Comparison of ENCODE assay signal across 9 mouse cellular contexts in genomic region chr6:120483211-120483626, GRCm38 (mm10). TPM values are rescaled to one million over a fixed set of nuclear protein-coding genes. Genes with fewer than 3 reads are reported as not detected.
DNase-seq lines count a peak whose midpoint lies in the region; ATAC-seq and TF ChIP-seq lines count a peak whose summit lies in the region.
"Had no signal": no experiment of that assay in that cellular context is flagged by ENCODE, and none has a peak within 500 bp of the region (broad histone marks: within the 10 kb centered on the region; RNA-seq: fewer than 3 reads in every experiment).

No protein-coding gene starts in this region.

- no peaks in the 10 kb centered on the region for H3K9me3 ChIP-seq in midbrain, postnatal 0 days (ENCODE audit: low read length)
- H3K9me3 ChIP-seq: neural tube, embryonic 13.5 days had no signal

- TF ChIP-seq POLR2A in bone marrow, adult 2 months (IDR thresholded peaks at IDR 0.05; ENCODE audit: borderline replicate concordance, control insufficient read depth, low read depth, low read length) = no peak

- DNase-seq in frontal cortex, adult 2 months (ENCODE audit: extremely low spot score in 1 of 2, low spot score in 1 of 2) = peak; percentile 86 to 87
- no peak for DNase-seq in frontal cortex, postnatal 10 days (ENCODE audit: low spot score in 2 of 2)
- DNase-seq in CD4-positive, CD25-positive, alpha-beta regulatory T cell, adult 2 months (ENCODE audit: low read depth, low spot score) = peak; percentile 85
- peak; percentile 54 to 75 for DNase-seq in heart, postnatal 10 days
- peak; percentile 72 to 85 for DNase-seq in left cerebral cortex, adult 9 months (ENCODE audit: low spot score in 2 of 2)
- no peak for DNase-seq in midbrain, postnatal 0 days (ENCODE audit: low spot score)
- peak; percentile 79 for DNase-seq in thymus, postnatal 14 days

- no peak overlapping the region for H3K4me3 ChIP-seq in bone marrow, adult 2 months (replicated peaks; ENCODE audit: control insufficient read depth, low read depth, low read length)
- H3K4me3 ChIP-seq in midbrain, postnatal 0 days (ENCODE audit: low read depth, low read length) = no peak overlapping the region
- H3K4me3 ChIP-seq: neural tube, embryonic 13.5 days had no signal

- no peak for ATAC-seq in midbrain, postnatal 0 days (ENCODE audit: low FRiP score)

- intact Hi-C loops in heart, postnatal 10 days (cut with DNase I) = loop anchor here (2.0 to 10.0 kb wide), 2 partner anchors 44 to 1118 kb away; no protein-coding TSS in a partner anchor

- no peaks in the 10 kb centered on the region for H3K27me3 ChIP-seq in midbrain, postnatal 0 days (ENCODE audit: insufficient read depth, low read length)
- H3K27me3 ChIP-seq: neural tube, embryonic 13.5 days had no signal

- WGBS in bone marrow, adult 2 months = 24% methylated on average over 8 of the region's 8 CpGs
- 38% methylated on average over 8 of the region's 8 CpGs for WGBS in midbrain, postnatal 0 days

- peaks cover 15% of the 10 kb centered on the region for H3K4me1 ChIP-seq in bone marrow, adult 2 months (ENCODE audit: control insufficient read depth, insufficient read depth, low read length)
- H3K4me1 ChIP-seq in midbrain, postnatal 0 days (ENCODE audit: insufficient read depth, low read length) = no peaks in the 10 kb centered on the region
- H3K4me1 ChIP-seq: neural tube, embryonic 13.5 days had no signal

- H3K36me3 ChIP-seq in midbrain, postnatal 0 days (ENCODE audit: insufficient read depth, low read length) = no peaks in the 10 kb centered on the region; the same call in 1 of the 2 replicates

- peak overlapping the region; percentile 52; the same call in 1 of the 2 replicates for H3K27ac ChIP-seq in bone marrow, adult 2 months (ENCODE audit: control insufficient read depth, insufficient read depth, low read depth, low read length, poor library complexity)
- H3K27ac ChIP-seq in midbrain, postnatal 0 days (ENCODE audit: low read depth, low read length) = no peak overlapping the region
- H3K27ac ChIP-seq: neural tube, embryonic 13.5 days had no signal

- no peak overlapping the region for H3K4me2 ChIP-seq in midbrain, postnatal 0 days (ENCODE audit: low read depth, low read length, poor library complexity, severe bottlenecking)
- H3K4me2 ChIP-seq: neural tube, embryonic 13.5 days had no signal

- TF ChIP-seq CTCF in bone marrow, adult 2 months (IDR thresholded peaks at IDR 0.05; ENCODE audit: control insufficient read depth, insufficient read depth, low read length) = peak; percentile 68
- TF ChIP-seq CTCF in midbrain, postnatal 0 days (IDR thresholded peaks at IDR 0.05) = peak; percentile 61

- H3K9ac ChIP-seq in midbrain, postnatal 0 days (replicated peaks; ENCODE audit: low read length, poor library complexity, severe bottlenecking) = no peak overlapping the region
- H3K9ac ChIP-seq: neural tube, embryonic 13.5 days had no signal

RNA-seq across cellular contexts. Expression of gene Tmem121b, which starts 10.4 kb away (rescaled TPM):
- 28.7 and 31.8 TPM in 2 replicates for polyA plus RNA-seq in frontal cortex, adult 2 months (2012; rRNA removed)
- not detected in 2 replicates for polyA plus RNA-seq in bone marrow, adult 2 months (2011; ENCODE audit: insufficient read depth, insufficient read length, low replicate concordance, missing spikeins)
- total RNA-seq in heart, postnatal 10 days (2021) = under 1 TPM in 1 of 2 experiments, not detected in 1; 0.05 TPM
- 27.2 and 30.5 TPM in 2 replicates for total RNA-seq in midbrain, postnatal 0 days (2014; rRNA removed)
- 2.5 and 2.7 TPM in 2 replicates for polyA plus RNA-seq in midbrain, postnatal 0 days (2015; fragmentation: Nextera tagmentation; extraction: Ambion mirVana)

RNA-seq across cellular contexts. Expression of gene Il17ra, which starts 20.2 kb away (rescaled TPM):
- polyA plus RNA-seq in frontal cortex, adult 2 months (2012; rRNA removed) = 10.1 and 13.2 TPM in 2 replicates
- polyA plus RNA-seq in bone marrow, adult 2 months (2011; ENCODE audit: insufficient read depth, insufficient read length, low replicate concordance, missing spikeins) = 31.9 and 57.8 TPM in 2 replicates
- 1 to 10 TPM; 2.9 to 3.6 TPM for total RNA-seq in heart, postnatal 10 days (2021)
- total RNA-seq in midbrain, postnatal 0 days (2014; rRNA removed) = 2.1 and 4.9 TPM in 2 replicates
- 2.0 and 2.3 TPM in 2 replicates for polyA plus RNA-seq in midbrain, postnatal 0 days (2015; fragmentation: Nextera tagmentation; extraction: Ambion mirVana)

RNA-seq across cellular contexts. Expression of gene Hdhd5, which starts 47.9 kb away (rescaled TPM):
- polyA plus RNA-seq in frontal cortex, adult 2 months (2012; rRNA removed) = 43.0 and 48.3 TPM in 2 replicates
- 17.1 and 25.3 TPM in 2 replicates for polyA plus RNA-seq in bone marrow, adult 2 months (2011; ENCODE audit: insufficient read depth, insufficient read length, low replicate concordance, missing spikeins)
- 10 to 100 TPM; 21.2 to 21.4 TPM for total RNA-seq in heart, postnatal 10 days (2021)
- 35.2 and 39.3 TPM in 2 replicates for total RNA-seq in midbrain, postnatal 0 days (2014; rRNA removed)
- polyA plus RNA-seq in midbrain, postnatal 0 days (2015; fragmentation: Nextera tagmentation; extraction: Ambion mirVana) = 14.0 and 16.6 TPM in 2 replicates

Comparison
In these comparisons a context has a peak if more than half of its experiments do, and no peak if none do; other contexts are left out.
1. DNase-seq: peak in frontal cortex, adult 2 months (2 of 2), CD4-positive, CD25-positive, alpha-beta regulatory T cell, adult 2 months (single experiment), heart, postnatal 10 days (2 of 2), left cerebral cortex, adult 9 months (2 of 2) and thymus, postnatal 14 days (single experiment); none in frontal cortex, postnatal 10 days (0 of 2) and midbrain, postnatal 0 days (single experiment).